Mouse (Mus musculus) Patski (cell line): Measurements from ENCODE around the gene Gm28308. TPM values are rescaled to one million over a fixed set of nuclear protein-coding genes. Genes with fewer than 3 reads are reported as not detected.

Experiments used
- ATAC-seq: fragments of 100-300 bp; one replicate; pipeline ENCODE4 v1.8.0; 2021
- CTCF ChIA-PET: fragments of 350-600 bp; sonication (Branson Sonifier 250); formaldehyde crosslinking; loops from one replicate; lab custom pipeline; 2022; ENCODE audit warnings: inconsistent platforms; lab: Charles Lee
- POLR2A ChIA-PET: fragments of 350-600 bp; sonication (Branson Sonifier 250); formaldehyde crosslinking; loops from one replicate; lab custom pipeline; 2022; ENCODE audit warnings: antibody characterized with exemption, inconsistent platforms; lab: Charles Lee
- DNase-seq: peaks from one replicate; pipeline ENCODE4 v3.0.0-alpha.2; 2011; ENCODE audit warnings: low read depth, low spot score
- H3K27me3 ChIP-seq: fragments of 371-371 bp; one replicate; pipeline ENCODE4 v1.5.1; 2021
- CTCF ChIP-seq: fragments of 100-300 bp; IDR thresholded peaks from one replicate; pipeline ENCODE4 v1.5.1; 2021
- in situ Hi-C: fragments of 300-500 bp; cut with MboI; formaldehyde crosslinking; loops from 3 replicates; pipeline ENCODE4 v1.11.1; 2018; ENCODE audit warnings: low pct_unique_long_range_greater_than_20kb, mixed read lengths
- polyA plus RNA-seq: library from polyadenylated mRNA; unstranded; gene quantifications from one replicate; pipeline ENCODE4 v1.2.3, GENCODE M21; 2021

The Gm28308 gene
- polyA plus RNA-seq, 1 experiment from 2014 or later: 8.7 TPM

- ChIA-PET CTCF (no interaction called here), POLR2A (no interaction called here)
- in situ Hi-C loops: loop anchor here (5.0 kb wide), 1 partner anchor 468 kb away; no protein-coding TSS in a partner anchor
- H3K27me3 ChIP-seq: no peaks in the 10 kb centered on the region
- TF ChIP-seq CTCF: no peak
- ATAC-seq: no peak
- no peak for DNase-seq
These were observed 40.7 kb upstream of the Gm28308 start for GRCm38 (mm10) chr6:52253511-52254500.

- CTCF ChIA-PET: interaction anchor here (1.4 to 1.6 kb wide), 2 partner anchors 9 to 349 kb away, joined by 4 read pairs; no protein-coding TSS in a partner anchor
- ATAC-seq (no peak), DNase-seq (no peak)
- TF ChIP-seq CTCF: no peak
- POLR2A ChIA-PET: interaction anchor here (0.7 kb wide), 1 partner anchor 12 kb away, joined by 3 read pairs; the partner anchor contains the start of gene Hoxa10
- no peaks in the 10 kb centered on the region for H3K27me3 ChIP-seq
- in situ Hi-C loops: loop anchor here (5.0 kb wide), 1 partner anchor 469 kb away; no protein-coding TSS in a partner anchor
These were observed 39.7 kb upstream of the Gm28308 start for GRCm38 (mm10) chr6:52252775-52253376.

- in situ Hi-C loops: loop anchor here (5.0 kb wide), 1 partner anchor 470 kb away; no protein-coding TSS in a partner anchor
- DNase-seq: no peak
- ChIA-PET CTCF (interaction anchor here (1.4 to 1.6 kb wide), 2 partner anchors 9 to 350 kb away, joined by 4 read pairs; no protein-coding TSS in a partner anchor), POLR2A (interaction anchor here (0.7 kb wide), 1 partner anchor 11 kb away, joined by 3 read pairs; the partner anchor contains the start of gene Hoxa10)
- no peaks in the 10 kb centered on the region for H3K27me3 ChIP-seq
- no peak for TF ChIP-seq CTCF
- ATAC-seq: no peak
These were observed 39.1 kb upstream of the Gm28308 start for GRCm38 (mm10) chr6:52252016-52252774.

- ChIA-PET CTCF (interaction anchor here (1.0 to 1.6 kb wide), 3 partner anchors 10 to 587 kb away, joined by 3 to 4 read pairs (median 4); no protein-coding TSS in a partner anchor), POLR2A (no interaction called here)
- DNase-seq: no peak
These were observed 38.2 kb upstream of the Gm28308 start for GRCm38 (mm10) chr6:52251177-52251879.

GRCm38 (mm10) chr6:52249826-52250225 is 36.7 kb upstream of the Gm28308 start:
- in situ Hi-C loops: loop anchor here (5.0 to 25.0 kb wide), 2 partner anchors 472 to 1263 kb away; no protein-coding TSS in a partner anchor
- DNase-seq: no peak
- POLR2A ChIA-PET: no interaction called here
- CTCF ChIA-PET: interaction anchor here (1.2 kb wide), 1 partner anchor 9 kb away, joined by 3 read pairs; the partner anchor contains the start of gene Hoxa10
- no peak for ATAC-seq
- H3K27me3 ChIP-seq: no peaks in the 10 kb centered on the region
- TF ChIP-seq CTCF: no peak

More at GRCm38 (mm10) chr6:52251177-52251879, 38.2 kb upstream of the Gm28308 start:
- H3K27me3 ChIP-seq: no peaks in the 10 kb centered on the region
- TF ChIP-seq CTCF: no peak
- in situ Hi-C loops: loop anchor here (5.0 kb wide), 1 partner anchor 471 kb away; no protein-coding TSS in a partner anchor
- no peak for ATAC-seq

- POLR2A ChIA-PET: interaction anchor here (21.2 kb wide), 1 partner anchor 26 kb away, joined by 778 read pairs; the partner anchor contains the start of genes Gm28308, Hoxa3, Hoxa6 and Hoxa7
- CTCF ChIA-PET: interaction anchor here (1.2 kb wide), 1 partner anchor 9 kb away, joined by 3 read pairs; the partner anchor contains the start of gene Hoxa10
These were observed 36.2 kb upstream of the Gm28308 start for GRCm38 (mm10) chr6:52249415-52249738.

GRCm38 (mm10) chr6:52248638-52249414 is 35.7 kb upstream of the Gm28308 start:
- in situ Hi-C loops: loop anchor here (25.0 kb wide), 1 partner anchor 1262 kb away; no protein-coding TSS in a partner anchor
- TF ChIP-seq CTCF: no peak
- ChIA-PET CTCF (interaction anchor here (1.2 to 4.4 kb wide), 2 partner anchors 8 kb away, joined by 3 to 27 read pairs; partner anchors contain the start of gene Hoxa10), POLR2A (interaction anchor here (21.2 kb wide), 1 partner anchor 26 kb away, joined by 778 read pairs; the partner anchor contains the start of genes Gm28308, Hoxa3, Hoxa6 and Hoxa7)
- ATAC-seq (no peak), DNase-seq (no peak)
- H3K27me3 ChIP-seq: no peaks in the 10 kb centered on the region

More at GRCm38 (mm10) chr6:52249415-52249738, 36.2 kb upstream of the Gm28308 start:
- in situ Hi-C loops: loop anchor here (25.0 kb wide), 1 partner anchor 1262 kb away; no protein-coding TSS in a partner anchor
- DNase-seq: no peak
- no peaks in the 10 kb centered on the region for H3K27me3 ChIP-seq
- no peak for ATAC-seq
- no peak for TF ChIP-seq CTCF
